Mouse (Mus musculus) cerebellum, adult 11 months (tissue): ENCODE measurements at regions not wholly inside any gene's neighbourhood (a gene's known extent, or its start where the extent isn't known, plus 50 kb on each side); places are given as distances from the start of the nearest gene placed in this dataset.

ENCODE experiments used
- DNase-seq: peaks from one replicate; pipeline ENCODE4 v3.0.0; 2022

- DNase-seq, result no peak
These were observed 54.8 kb upstream of the Lclat1 start for GRCm38 (mm10) chr17:73052956-73053355.

- DNase-seq, result no peak
These were observed 54.1 kb upstream of the Lclat1 start for GRCm38 (mm10) chr17:73053479-73054215.

DNA sequence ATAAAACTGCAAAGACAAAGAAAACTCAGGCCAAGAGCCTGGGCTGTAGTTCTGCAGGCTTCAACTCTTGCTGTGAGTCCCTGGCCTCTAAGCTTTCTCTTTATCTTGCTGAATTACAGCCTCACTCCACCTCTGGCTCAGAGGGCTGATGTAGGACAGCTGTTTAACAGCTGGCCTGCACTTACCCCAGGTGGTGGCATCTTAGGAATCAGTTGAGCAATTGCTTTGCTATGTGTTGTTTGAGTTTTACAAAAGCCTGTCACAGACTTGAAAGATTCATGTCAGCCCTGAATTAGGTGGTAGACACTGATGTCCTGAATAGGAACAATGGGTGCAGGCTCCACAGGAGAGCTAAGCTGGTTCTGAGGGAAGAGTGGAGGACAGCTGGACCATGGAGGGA is 53.6 kb upstream of the Lclat1 start:
- DNase-seq, result no peak

- DNase-seq, result no peak
These were observed 52.6 kb upstream of the Lclat1 start for GRCm38 (mm10) chr17:73055197-73055596.

DNA sequence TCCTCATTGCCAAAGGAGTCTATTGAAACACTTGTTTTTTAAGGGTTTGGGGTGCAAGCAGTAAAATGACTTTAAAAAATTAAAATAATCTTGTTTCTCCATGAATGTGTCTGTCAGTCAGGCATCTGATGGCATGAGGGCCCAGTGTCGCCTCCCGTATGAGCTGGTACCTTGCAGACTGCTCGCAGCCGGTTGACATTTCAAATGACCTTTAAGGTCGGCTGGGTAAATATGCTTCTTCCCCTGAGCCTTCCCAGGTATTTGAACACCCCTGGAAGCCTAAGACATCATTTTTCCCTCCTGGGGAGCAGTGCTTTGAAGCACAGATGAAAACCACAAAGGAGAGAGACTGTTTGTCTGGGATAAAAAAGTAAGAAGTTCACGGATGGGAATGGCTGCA is 52.2 kb upstream of the Lclat1 start:
- DNase-seq, result no peak

DNA sequence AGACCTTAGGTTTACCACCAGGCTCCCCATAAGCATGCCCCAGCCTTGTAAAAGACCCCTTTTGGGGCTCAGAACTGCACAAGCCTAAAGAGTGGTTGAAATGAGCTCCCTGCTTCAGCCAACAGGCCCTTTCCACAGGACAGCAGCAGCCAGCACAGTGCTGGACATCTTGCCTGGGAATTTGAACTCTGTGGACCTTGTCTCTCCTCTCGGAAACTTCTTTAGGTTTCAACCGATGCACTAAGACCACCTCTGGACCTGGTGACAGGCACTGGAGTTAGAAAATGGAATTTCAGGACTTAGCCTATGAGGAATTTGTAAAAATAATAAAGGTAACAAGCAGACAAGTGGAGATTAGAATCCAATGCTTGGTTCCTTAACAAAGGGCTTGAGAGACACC is 51.2 kb upstream of the Lclat1 start:
- no peak for DNase-seq
